ENCODE assay signal across 10 mouse cellular contexts in the genomic region with DNA sequence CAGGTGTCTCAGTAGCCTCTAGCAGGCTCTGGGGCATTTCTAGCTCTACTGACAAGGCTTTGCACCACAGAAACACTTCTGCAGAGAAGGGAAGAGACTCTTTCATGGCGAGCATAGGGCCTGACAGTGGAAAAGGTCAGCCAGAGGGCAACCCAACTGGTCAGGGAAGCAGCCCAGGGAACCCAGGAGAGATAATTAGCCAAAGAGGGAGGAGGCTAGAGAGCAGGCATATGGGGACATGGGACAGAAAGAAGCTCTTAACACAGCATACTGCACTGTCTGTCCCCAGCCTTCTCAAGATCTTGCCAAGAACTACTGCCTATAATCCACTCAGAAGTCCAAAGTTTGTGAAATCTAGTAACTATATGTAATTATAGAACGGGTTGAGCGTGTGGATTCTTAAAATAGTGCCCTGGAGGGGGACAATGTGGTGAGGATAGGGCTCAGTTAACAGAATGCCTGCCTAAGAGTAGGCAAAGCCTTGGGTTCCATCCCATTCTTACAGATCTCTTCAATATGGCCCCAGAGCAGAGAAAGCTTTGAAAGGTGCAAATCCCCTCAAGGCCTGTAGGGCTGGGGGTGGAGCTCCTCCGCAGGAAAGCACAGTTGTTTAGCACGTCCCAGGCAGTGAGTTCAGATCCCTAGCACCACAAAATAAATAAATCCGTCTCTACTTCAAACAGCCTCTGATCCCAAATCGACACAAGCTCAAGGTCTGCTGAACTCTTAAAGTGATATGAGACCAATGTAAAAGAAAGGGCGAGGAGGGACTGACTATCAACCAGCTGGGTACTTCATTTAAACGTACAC. TPM values are rescaled to one million over a fixed set of nuclear protein-coding genes. Genes with fewer than 3 reads are reported as not detected.
A peak's percentile ranks its signal among the peaks of the same experiment; 100 is the strongest.
DNase-seq lines count a peak whose midpoint lies in the region; ATAC-seq and TF ChIP-seq lines count a peak whose summit lies in the region.
"Had no signal": no experiment of that assay in that cellular context is flagged by ENCODE, and none has a peak within 500 bp of the region (broad histone marks: within the 10 kb centered on the region; RNA-seq: fewer than 3 reads in every experiment).

No protein-coding gene starts in this region.

- H3K9ac ChIP-seq in midbrain, embryonic 15.5 days: no peak overlapping the region

- no peaks in the 10 kb centered on the region for H3K9me3 ChIP-seq in hindbrain, embryonic 10.5 days
- no peaks in the 10 kb centered on the region for H3K9me3 ChIP-seq in midbrain, embryonic 15.5 days

- H3K27ac ChIP-seq in hindbrain, embryonic 10.5 days: no peak overlapping the region
- H3K27ac ChIP-seq in midbrain, embryonic 15.5 days: no peak overlapping the region

- H3K4me1 ChIP-seq in hindbrain, embryonic 10.5 days (replicated peaks): peaks cover 100% of the 10 kb centered on the region
- peaks cover 47% of the 10 kb centered on the region for H3K4me1 ChIP-seq in midbrain, embryonic 15.5 days

- ATAC-seq in midbrain, embryonic 15.5 days (replicated peaks): no peak
- ATAC-seq: Patski had no signal

- peak overlapping the region; percentile 92; the same call in 1 of the 2 replicates for H3K4me2 ChIP-seq in midbrain, embryonic 15.5 days

- no peak for TF ChIP-seq POLR2A in brain, embryonic 14.5 days (IDR thresholded peaks at IDR 0.05; ENCODE audit: borderline replicate concordance, extremely low read depth, insufficient read depth, insufficient read length, poor library complexity, severe bottlenecking)

- DNase-seq in heart, adult 18-20 months: peak; percentile 46 to 64
- DNase-seq in heart, adult 8-10 months (ENCODE audit: low spot score): no peak
- DNase-seq in brain, embryonic 14.5 days (ENCODE audit: low read depth): no peak
- no peak for DNase-seq in hindbrain, embryonic 10.5 days (ENCODE audit: low spot score)
- DNase-seq in right cerebral cortex, postnatal 10 days (ENCODE audit: low spot score in 2 of 2): no peak
- DNase-seq in spleen, adult 18-20 months: no peak
- no peak for DNase-seq in layer of hippocampus, adult 9-11 months
- DNase-seq: kidney, postnatal 14 days had no signal

- peak overlapping the region; percentile 89 for H3K4me3 ChIP-seq in hindbrain, embryonic 10.5 days
- H3K4me3 ChIP-seq in midbrain, embryonic 15.5 days: no peak overlapping the region

- no peaks in the 10 kb centered on the region for H3K27me3 ChIP-seq in hindbrain, embryonic 10.5 days (ENCODE audit: insufficient read depth, poor library complexity, severe bottlenecking)
- no peaks in the 10 kb centered on the region for H3K27me3 ChIP-seq in midbrain, embryonic 15.5 days (replicated peaks)
- H3K27me3 ChIP-seq: Patski had no signal

- TF ChIP-seq CTCF in brain, embryonic 14.5 days (IDR thresholded peaks at IDR 0.05; ENCODE audit: borderline replicate concordance, extremely low read depth, insufficient read depth, insufficient read length): peak; percentile 3; the same call in 1 of the 2 replicates

- no peaks in the 10 kb centered on the region for H3K36me3 ChIP-seq in hindbrain, embryonic 10.5 days
- no peaks in the 10 kb centered on the region for H3K36me3 ChIP-seq in midbrain, embryonic 15.5 days (replicated peaks)

- WGBS in hindbrain, embryonic 10.5 days: 53% methylated on average over 9 of the region's 9 CpGs
- 56% methylated on average over 9 of the region's 9 CpGs for WGBS in midbrain, embryonic 15.5 days

RNA-seq across cellular contexts. Expression of a gene that starts 4.6 kb away (rescaled TPM):
- 10 to 100 TPM; 29.8 to 30.9 TPM for total RNA-seq in heart, adult 18-20 months (2021)
- 10 to 100 TPM; 27.0 to 36.3 (median 32.2) TPM for total RNA-seq in heart, adult 8-10 months (2022)
- 27.4 and 39.1 TPM in 2 replicates for polyA plus RNA-seq in brain, embryonic 14.5 days (2012; rRNA removed)
- polyA plus RNA-seq in hindbrain, embryonic 10.5 days (2016; fragmentation: Nextera tagmentation; extraction: Ambion mirVana): 12.7 and 14.4 TPM in 2 replicates
- 16.0 and 18.7 TPM in 2 replicates for polyA plus RNA-seq in midbrain, embryonic 15.5 days (2015; fragmentation: Nextera tagmentation; extraction: Ambion mirVana)

Comparison
In these comparisons a context has a peak if more than half of its experiments do, and no peak if none do; other contexts are left out.
1. DNase-seq: peak in heart, adult 18-20 months (2 of 2); none in heart, adult 8-10 months (single experiment), brain, embryonic 14.5 days (single experiment), hindbrain, embryonic 10.5 days (single experiment), right cerebral cortex, postnatal 10 days (0 of 2), spleen, adult 18-20 months (0 of 2) and layer of hippocampus, adult 9-11 months (single experiment).